Mouse (Mus musculus) erythroblast, embryonic 14.5 days (primary cell): ENCODE data around the gene Sms.

Experiments used
- GATA1 ChIP-seq: IDR thresholded peaks from 2 replicates; pipeline ENCODE4 v1.6.1; 2012; ENCODE audit warnings: low read length, inconsistent platforms, mixed read lengths
- TAL1 ChIP-seq: IDR thresholded peaks from 3 replicates; pipeline ENCODE4 v1.6.1; 2012; ENCODE audit warnings: low read length, inconsistent platforms, mixed read lengths

GRCm38 (mm10) chrX:157504506-157504905 is 12.4 kb upstream of the Sms start:
- TF ChIP-seq TAL1 (no peak), GATA1 (no peak)
